Mouse (Mus musculus) intestine, embryonic 15.5 days (tissue): ENCODE measurements around the gene Tmem92. TPM values are rescaled to one million over a fixed set of nuclear protein-coding genes. Genes with fewer than 3 reads are reported as not detected.

Source experiments
- polyA plus RNA-seq: library from polyadenylated mRNA; unstranded; fragments of >200 nt; fragmentation: Nextera tagmentation; extraction: Ambion mirVana; gene quantifications from 2 replicates; pipeline ENCODE4 v1.2.1, GENCODE M21; 2015

Gene Tmem92
- polyA plus RNA-seq, 1 experiment from 2014 or later, result 0.06 TPM

Other genes starting within 250 kb of the Tmem92 start
- 2.8 and 3.4 TPM in 2 replicates for gene Rsad1, start 233.4 kb downstream of the Tmem92 start, polyA plus RNA-seq
- gene Chad, start 217.7 kb downstream of the Tmem92 start, polyA plus RNA-seq, result 1.0 and 1.4 TPM in 2 replicates
- gene Acsf2, start 180.8 kb downstream of the Tmem92 start, polyA plus RNA-seq, result 3.0 and 4.2 TPM in 2 replicates
- gene Lrrc59, start 152.9 kb downstream of the Tmem92 start, polyA plus RNA-seq, result 232 and 251 TPM in 2 replicates
- 134 and 148 TPM in 2 replicates for gene Mrpl27, start 128.9 kb downstream of the Tmem92 start, polyA plus RNA-seq
- gene Eme1, start 128.7 kb downstream of the Tmem92 start, polyA plus RNA-seq, result 16.2 and 18.0 TPM in 2 replicates
- 16.1 and 16.6 TPM in 2 replicates for gene Xylt2, start 105.2 kb downstream of the Tmem92 start, polyA plus RNA-seq
- gene Gm11541, start 78.2 kb downstream of the Tmem92 start, polyA plus RNA-seq, result 0.43 and 0.54 TPM in 2 replicates
- gene Cdc34b, start 40.9 kb downstream of the Tmem92 start, polyA plus RNA-seq, result 0.14 TPM in 1 of 2 replicates, not detected in the other
- gene Col1a1, start 153.5 kb upstream of the Tmem92 start, polyA plus RNA-seq, result 984 and 1,087 TPM in 2 replicates
- gene Hils1, start 184.9 kb upstream of the Tmem92 start, polyA plus RNA-seq, result not detected in 2 replicates
- gene Sgca, start 193.6 kb upstream of the Tmem92 start, polyA plus RNA-seq, result 0.19 TPM in 1 of 2 replicates, not detected in the other
- gene Ppp1r9b, start 208.3 kb upstream of the Tmem92 start, polyA plus RNA-seq, result 6.8 and 8.1 TPM in 2 replicates
- 15.0 and 15.3 TPM in 2 replicates for gene Samd14, start 227.2 kb upstream of the Tmem92 start, polyA plus RNA-seq